Mouse (Mus musculus): ENCODE measurements around the gene Ston1. TPM values are rescaled to one million over a fixed set of nuclear protein-coding genes. Genes with fewer than 3 reads are reported as not detected.

Gene Ston1
- polyA plus RNA-seq (2014; fragmentation: Nextera tagmentation; extraction: Ambion mirVana): 1.8 and 2.7 TPM in 2 replicates

DNA sequence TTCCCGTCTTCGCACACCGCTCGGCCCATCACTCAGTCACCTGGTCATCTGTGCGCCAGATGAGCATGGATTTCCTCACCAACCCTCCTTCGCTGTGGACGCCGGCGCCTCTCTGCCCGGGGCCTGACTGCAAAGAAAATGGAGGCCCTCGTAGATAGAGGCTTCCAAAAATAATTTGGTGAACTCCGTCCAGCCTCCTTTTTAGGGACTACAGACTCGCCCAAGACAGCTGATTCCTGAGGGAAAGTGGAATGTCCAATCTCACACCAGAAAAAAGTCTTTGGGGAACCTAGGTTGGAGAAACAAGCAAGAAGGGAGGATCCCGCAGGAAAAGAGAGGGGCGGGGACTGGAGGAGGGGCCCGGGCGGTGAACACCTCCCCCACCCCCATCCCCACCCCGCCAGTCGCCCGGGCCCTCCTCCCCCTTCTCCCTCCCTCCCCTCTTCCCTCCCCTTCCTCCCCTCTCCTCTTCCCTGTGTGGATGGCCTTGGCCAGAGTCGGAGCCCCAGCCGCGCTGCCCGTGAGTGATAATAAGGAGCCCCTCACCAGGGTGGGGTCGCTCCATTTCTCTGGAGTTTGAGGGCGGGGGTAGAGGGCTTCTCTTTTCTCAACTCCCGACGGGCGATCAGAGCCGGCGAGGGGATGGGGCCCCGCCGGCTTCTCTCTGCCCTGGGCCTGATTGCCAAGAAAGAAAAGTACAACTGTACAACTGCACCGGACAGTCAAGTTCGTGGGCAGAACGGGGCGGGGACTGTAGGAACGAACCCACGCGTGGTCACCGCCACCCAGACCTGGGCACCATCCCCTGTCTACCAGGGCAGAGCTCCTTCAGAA, at the start of gene Ston1:
Ston1 (plus strand) TSS at position 463 of the 834 bp plus-strand sequence.
- peak; percentile 89 for ATAC-seq (ENCODE audit: low read depth)
- Histone ChIP-seq H3K9me3 (ENCODE audit: control insufficient read depth, low read length) (no peaks in the 10 kb centered on the region), H3K4me1 (ENCODE audit: control insufficient read depth, insufficient read depth, low read length) (0 out of 2 replicates have a peak, but pooled peaks cover 5% of the 10 kb centered on the region), H3K27ac (ENCODE audit: low read depth, low read length) (peak within 1 kb of the TSS; percentile 48; the same call in 1 of the 2 replicates), H3K36me3 (ENCODE audit: control insufficient read depth, insufficient read depth, low read length) (no peaks in the 10 kb centered on the region), H3K4me2 (ENCODE audit: low read depth, low read length) (peak within 1 kb of the TSS; percentile 90), H3K4me3 (ENCODE audit: low read depth, low read length) (peak within 1 kb of the TSS; percentile 46), H3K9ac (replicated peaks; ENCODE audit: low read depth, low read length) (peak within 1 kb of the TSS; percentile 48), H3K27me3 (ENCODE audit: control insufficient read depth, insufficient read depth, low read length) (no peaks in the 10 kb centered on the region)
- under 1% methylated on average over 41 of the region's 41 CpGs for WGBS

- Histone ChIP-seq H3K4me3 (ENCODE audit: low read depth, low read length) (no peak overlapping the region), H3K36me3 (ENCODE audit: control insufficient read depth, insufficient read depth, low read length) (peaks cover 12% of the 10 kb centered on the region; the same call in 1 of the 2 replicates), H3K9me3 (ENCODE audit: control insufficient read depth, low read length) (no peaks in the 10 kb centered on the region), H3K27me3 (ENCODE audit: control insufficient read depth, insufficient read depth, low read length) (no peaks in the 10 kb centered on the region), H3K4me1 (ENCODE audit: control insufficient read depth, insufficient read depth, low read length) (no peaks in the 10 kb centered on the region; the same call in 1 of the 2 replicates), H3K27ac (ENCODE audit: low read depth, low read length) (no peak overlapping the region), H3K4me2 (ENCODE audit: low read depth, low read length) (no peak overlapping the region), H3K9ac (replicated peaks; ENCODE audit: low read depth, low read length) (no peak overlapping the region)
- 90% methylated on average over 24 of the region's 24 CpGs for WGBS
- no peak for ATAC-seq (ENCODE audit: low read depth)
Observed at GRCm38 (mm10) chr17:88549411-88550191, 47.9 kb upstream of the Ston1 start.

GRCm38 (mm10) chr17:88550351-88550750, 47.1 kb upstream of the Ston1 start:
- Histone ChIP-seq H3K27me3 (ENCODE audit: control insufficient read depth, insufficient read depth, low read length) (no peaks in the 10 kb centered on the region), H3K27ac (ENCODE audit: low read depth, low read length) (no peak overlapping the region), H3K9ac (replicated peaks; ENCODE audit: low read depth, low read length) (no peak overlapping the region), H3K9me3 (ENCODE audit: control insufficient read depth, low read length) (no peaks in the 10 kb centered on the region), H3K36me3 (ENCODE audit: control insufficient read depth, insufficient read depth, low read length) (peaks cover 8% of the 10 kb centered on the region), H3K4me3 (ENCODE audit: low read depth, low read length) (no peak overlapping the region), H3K4me1 (ENCODE audit: control insufficient read depth, insufficient read depth, low read length) (no peaks in the 10 kb centered on the region; the same call in 1 of the 2 replicates), H3K4me2 (ENCODE audit: low read depth, low read length) (no peak overlapping the region)
- ATAC-seq (ENCODE audit: low read depth): no peak
- 65% methylated on average over 5 of the region's 5 CpGs for WGBS

DNA sequence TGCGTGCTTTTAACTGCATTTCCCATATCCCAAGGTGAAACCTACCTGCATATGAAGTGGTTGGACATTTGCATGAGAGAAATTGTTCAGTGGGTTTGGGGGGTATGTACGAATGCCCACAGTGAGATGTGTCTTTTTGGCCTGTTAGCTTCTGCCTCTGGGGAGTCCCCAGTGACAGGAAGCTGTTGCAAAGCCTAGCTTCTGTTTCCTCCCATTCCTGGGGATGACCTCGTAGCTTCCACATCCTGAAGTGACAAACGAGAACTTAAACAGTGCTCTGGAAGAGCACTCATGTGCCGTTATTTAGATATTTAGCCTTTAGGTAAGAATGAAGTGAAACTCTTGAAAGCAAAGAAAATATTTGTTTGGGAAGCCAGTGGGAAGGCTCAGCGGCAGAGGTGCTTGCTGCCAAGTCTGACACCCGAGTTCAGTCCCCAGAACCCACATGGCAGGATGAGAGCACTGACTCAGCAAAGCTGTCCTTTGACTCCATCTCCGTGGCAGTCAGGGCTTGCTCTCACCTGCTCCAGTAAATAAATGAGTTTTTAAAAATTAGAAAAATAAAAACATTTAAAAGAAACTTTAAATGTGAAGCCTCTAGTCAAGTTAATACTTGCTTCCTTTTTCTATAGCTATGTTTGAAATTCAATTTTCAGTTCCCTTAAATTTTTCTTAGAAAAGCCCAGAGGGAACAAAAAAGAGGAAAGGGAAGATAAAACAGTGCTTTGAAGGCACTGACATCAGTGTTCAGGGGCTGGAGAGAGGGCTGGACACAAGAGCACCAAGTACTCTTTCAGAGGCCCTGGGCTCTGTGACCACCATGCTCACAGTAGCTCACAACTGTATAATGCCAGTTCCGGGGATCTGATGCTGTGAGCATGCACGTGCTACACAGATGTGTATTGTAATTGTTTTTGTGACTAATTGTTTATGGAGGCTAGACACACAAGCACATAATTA, 46.2 kb upstream of the Ston1 start:
- H3K9ac ChIP-seq (replicated peaks; ENCODE audit: low read depth, low read length): no peak overlapping the region
- 69% methylated on average over 10 of the region's 10 CpGs for WGBS
- peaks cover 9% of the 10 kb centered on the region for H3K36me3 ChIP-seq (ENCODE audit: control insufficient read depth, insufficient read depth, low read length)
- no peak overlapping the region for H3K4me3 ChIP-seq (ENCODE audit: low read depth, low read length)
- H3K9me3 ChIP-seq (ENCODE audit: control insufficient read depth, low read length): no peaks in the 10 kb centered on the region
- H3K27me3 ChIP-seq (ENCODE audit: control insufficient read depth, insufficient read depth, low read length): no peaks in the 10 kb centered on the region
- H3K27ac ChIP-seq (ENCODE audit: low read depth, low read length): no peak overlapping the region
- no peaks in the 10 kb centered on the region; the same call in 1 of the 2 replicates for H3K4me1 ChIP-seq (ENCODE audit: control insufficient read depth, insufficient read depth, low read length)
- ATAC-seq (ENCODE audit: low read depth): no peak; the same call in 1 of the 2 replicates
- no peak overlapping the region for H3K4me2 ChIP-seq (ENCODE audit: low read depth, low read length)

DNA sequence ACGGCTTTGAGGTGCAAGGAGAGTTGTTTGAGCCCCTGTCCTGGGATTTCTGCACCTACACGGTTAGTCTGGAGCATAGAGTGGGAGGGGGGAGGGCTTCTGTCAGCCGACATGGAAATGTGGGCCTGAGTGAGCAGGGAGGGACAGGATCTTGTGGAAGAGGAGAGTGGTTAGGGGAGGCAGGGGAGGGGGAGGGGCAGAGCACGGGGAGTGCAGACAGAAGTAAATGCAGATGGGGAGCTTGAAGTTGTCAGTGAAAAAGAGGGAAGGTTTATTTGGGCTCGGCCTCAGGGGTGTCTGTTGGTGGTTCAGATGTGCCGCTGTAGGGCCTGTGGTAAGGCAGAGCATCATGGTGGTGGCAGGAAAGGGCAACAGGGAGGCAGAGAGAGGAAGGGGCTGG, 44.9 kb upstream of the Ston1 start:
- no peak overlapping the region for H3K9ac ChIP-seq (replicated peaks; ENCODE audit: low read depth, low read length)
- no peaks in the 10 kb centered on the region; the same call in 1 of the 2 replicates for H3K4me1 ChIP-seq (ENCODE audit: control insufficient read depth, insufficient read depth, low read length)
- 30% methylated on average over 6 of the region's 6 CpGs for WGBS
- H3K4me2 ChIP-seq (ENCODE audit: low read depth, low read length): no peak overlapping the region
- no peak overlapping the region for H3K27ac ChIP-seq (ENCODE audit: low read depth, low read length)
- no peaks in the 10 kb centered on the region for H3K27me3 ChIP-seq (ENCODE audit: control insufficient read depth, insufficient read depth, low read length)
- peaks cover 9% of the 10 kb centered on the region for H3K36me3 ChIP-seq (ENCODE audit: control insufficient read depth, insufficient read depth, low read length)
- H3K9me3 ChIP-seq (ENCODE audit: control insufficient read depth, low read length): no peaks in the 10 kb centered on the region
- ATAC-seq (ENCODE audit: low read depth): no peak
- H3K4me3 ChIP-seq (ENCODE audit: low read depth, low read length): no peak overlapping the region

DNA sequence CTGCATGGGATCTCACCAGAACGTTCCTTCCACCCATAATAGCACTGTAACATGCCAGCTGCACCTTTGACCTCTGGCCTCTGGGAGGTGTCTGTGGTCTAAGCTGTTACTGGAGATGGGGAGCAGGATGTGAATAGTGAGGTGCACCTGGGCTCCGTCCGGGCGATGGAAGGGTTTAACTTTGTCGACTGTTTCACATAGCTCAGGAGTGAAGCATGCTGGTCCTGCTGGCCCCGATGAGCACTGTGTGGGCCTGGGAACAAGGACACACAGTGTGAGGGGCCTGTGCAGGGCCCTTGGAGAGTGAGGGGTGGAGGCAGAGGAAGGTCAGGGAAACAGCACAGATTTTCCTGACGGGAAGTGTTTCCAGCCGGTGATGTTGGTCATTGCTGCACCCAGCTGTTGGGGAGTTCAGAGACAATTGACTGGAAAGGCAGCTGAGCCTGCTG, 44.5 kb upstream of the Ston1 start:
- no peak for ATAC-seq (ENCODE audit: low read depth)
- no peak overlapping the region for H3K4me3 ChIP-seq (ENCODE audit: low read depth, low read length)
- no peaks in the 10 kb centered on the region; the same call in 1 of the 2 replicates for H3K4me1 ChIP-seq (ENCODE audit: control insufficient read depth, insufficient read depth, low read length)
- no peaks in the 10 kb centered on the region for H3K9me3 ChIP-seq (ENCODE audit: control insufficient read depth, low read length)
- no peak overlapping the region for H3K9ac ChIP-seq (replicated peaks; ENCODE audit: low read depth, low read length)
- H3K4me2 ChIP-seq (ENCODE audit: low read depth, low read length): no peak overlapping the region
- no peaks in the 10 kb centered on the region for H3K27me3 ChIP-seq (ENCODE audit: control insufficient read depth, insufficient read depth, low read length)
- no peak overlapping the region for H3K27ac ChIP-seq (ENCODE audit: low read depth, low read length)
- WGBS: 55% methylated on average over 8 of the region's 8 CpGs
- peaks cover 9% of the 10 kb centered on the region for H3K36me3 ChIP-seq (ENCODE audit: control insufficient read depth, insufficient read depth, low read length)

- WGBS: 89% methylated on average over 11 of the region's 11 CpGs
- H3K36me3 ChIP-seq (ENCODE audit: control insufficient read depth, insufficient read depth, low read length): peaks cover 9% of the 10 kb centered on the region
Observed at GRCm38 (mm10) chr17:88553473-88554087, 43.9 kb upstream of the Ston1 start.

GRCm38 (mm10) chr17:88556176-88556575, 41.3 kb upstream of the Ston1 start:
- Histone ChIP-seq H3K27me3 (ENCODE audit: control insufficient read depth, insufficient read depth, low read length) (no peaks in the 10 kb centered on the region), H3K9me3 (ENCODE audit: control insufficient read depth, low read length) (no peaks in the 10 kb centered on the region)
- WGBS: 69% methylated on average over 13 of the region's 13 CpGs

More at GRCm38 (mm10) chr17:88553473-88554087, 43.9 kb upstream of the Ston1 start:
- no peak overlapping the region for H3K27ac ChIP-seq (ENCODE audit: low read depth, low read length)
- no peaks in the 10 kb centered on the region for H3K27me3 ChIP-seq (ENCODE audit: control insufficient read depth, insufficient read depth, low read length)
- no peak for ATAC-seq (ENCODE audit: low read depth)
- H3K9me3 ChIP-seq (ENCODE audit: control insufficient read depth, low read length): no peaks in the 10 kb centered on the region
- H3K4me2 ChIP-seq (ENCODE audit: low read depth, low read length): no peak overlapping the region
- H3K4me1 ChIP-seq (ENCODE audit: control insufficient read depth, insufficient read depth, low read length): no peaks in the 10 kb centered on the region; the same call in 1 of the 2 replicates
- no peak overlapping the region for H3K4me3 ChIP-seq (ENCODE audit: low read depth, low read length)
- no peak overlapping the region for H3K9ac ChIP-seq (replicated peaks; ENCODE audit: low read depth, low read length)

More at GRCm38 (mm10) chr17:88556176-88556575, 41.3 kb upstream of the Ston1 start:
- no peaks in the 10 kb centered on the region; the same call in 1 of the 2 replicates for H3K4me1 ChIP-seq (ENCODE audit: control insufficient read depth, insufficient read depth, low read length)
- no peak for ATAC-seq (ENCODE audit: low read depth)
- no peak overlapping the region for H3K4me2 ChIP-seq (ENCODE audit: low read depth, low read length)
- H3K36me3 ChIP-seq (ENCODE audit: control insufficient read depth, insufficient read depth, low read length): peaks cover 7% of the 10 kb centered on the region; the same call in 1 of the 2 replicates
- H3K27ac ChIP-seq (ENCODE audit: low read depth, low read length): no peak overlapping the region
- H3K4me3 ChIP-seq (ENCODE audit: low read depth, low read length): no peak overlapping the region
- no peak overlapping the region for H3K9ac ChIP-seq (replicated peaks; ENCODE audit: low read depth, low read length)

Data from neural tube, embryonic 14.5 days (tissue).